Mouse (Mus musculus) gastrocnemius, postnatal 36 days (tissue): Measurements from ENCODE around the gene A2m. TPM values are rescaled to one million over a fixed set of nuclear protein-coding genes. Genes with fewer than 3 reads are reported as not detected.

Experiments used
- DNase-seq, 2 experiments: peaks; one replicate each; pipeline ENCODE4 v3.0.0; 2022
- intact Hi-C: fragments of 180-260 bp; cut with DNase I; formaldehyde crosslinking; loops from one replicate; pipeline ENCODE4 v1.15.1; 2025
- long read RNA-seq, 2 experiments: library from polyadenylated mRNA; stranded (forward); transcript quantifications; one replicate each; pipeline ENCODE4 v2.0.0; 2021
- total RNA-seq, 2 experiments: library from RNA; stranded (reverse); gene quantifications; 2 replicates each; pipeline ENCODE4 v1.2.3; 2021

The A2m gene
- not detected for total RNA-seq
- long read RNA-seq, experiment 1 = 0 reads
- long read RNA-seq, experiment 2 = 0 reads

GRCm38 (mm10) chr6:121635076-121635475 lies at the start of gene A2m:
A2m (plus strand) TSS chr6:121635376.
- no peak for DNase-seq
- intact Hi-C loops = no loop called here

DNA sequence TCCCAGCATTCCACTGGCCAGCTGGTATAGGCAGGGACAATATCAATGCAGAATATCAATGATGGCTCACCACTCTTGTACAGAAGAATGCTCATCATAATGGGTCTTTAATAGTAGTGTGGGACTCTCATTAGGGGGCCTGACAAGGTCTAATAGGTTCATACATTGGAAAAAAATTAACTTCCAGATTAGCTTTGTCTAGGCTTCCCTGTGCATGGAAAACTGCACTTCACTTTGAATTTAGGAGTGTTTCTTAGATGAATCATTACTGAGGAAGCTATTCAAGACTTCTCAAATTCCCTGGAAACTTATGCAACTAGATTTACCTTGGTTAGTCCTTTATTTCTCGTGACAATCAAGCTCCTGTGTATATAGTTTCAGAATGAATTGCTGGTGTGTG lies 45.0 kb upstream of the A2m start:
- no peak for DNase-seq
- intact Hi-C loops = no loop called here

GRCm38 (mm10) chr6:121600927-121601326 lies 34.2 kb upstream of the A2m start:
- DNase-seq = no peak
- intact Hi-C loops = no loop called here

GRCm38 (mm10) chr6:121607861-121608260 lies 27.3 kb upstream of the A2m start:
- intact Hi-C loops = no loop called here
- no peak for DNase-seq

DNA sequence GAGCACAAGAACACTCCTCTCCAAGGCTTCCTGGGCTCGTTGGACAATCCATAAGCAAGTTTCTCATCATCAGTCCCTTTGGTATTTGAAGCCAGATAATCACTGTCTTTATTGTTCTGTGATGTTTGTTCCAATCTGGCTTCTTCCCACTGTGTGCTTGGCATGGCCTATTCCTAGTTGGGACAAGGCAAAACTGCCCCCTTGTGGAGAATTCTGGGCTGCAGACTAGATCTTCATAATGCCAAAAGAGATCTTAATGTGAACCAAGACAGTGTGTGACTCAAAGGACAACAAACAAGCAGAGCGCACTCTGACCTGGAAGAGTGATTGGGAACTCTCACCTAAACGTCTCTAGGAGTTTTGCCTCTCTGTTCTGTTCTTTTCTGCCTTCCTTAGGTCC lies 23.4 kb upstream of the A2m start:
- intact Hi-C loops = no loop called here

GRCm38 (mm10) chr6:121617476-121617875 lies 17.7 kb upstream of the A2m start:
- intact Hi-C loops = no loop called here
- DNase-seq = no peak

More for the DNA sequence above, 23.4 kb upstream of the A2m start:
- DNase-seq = no peak

DNA sequence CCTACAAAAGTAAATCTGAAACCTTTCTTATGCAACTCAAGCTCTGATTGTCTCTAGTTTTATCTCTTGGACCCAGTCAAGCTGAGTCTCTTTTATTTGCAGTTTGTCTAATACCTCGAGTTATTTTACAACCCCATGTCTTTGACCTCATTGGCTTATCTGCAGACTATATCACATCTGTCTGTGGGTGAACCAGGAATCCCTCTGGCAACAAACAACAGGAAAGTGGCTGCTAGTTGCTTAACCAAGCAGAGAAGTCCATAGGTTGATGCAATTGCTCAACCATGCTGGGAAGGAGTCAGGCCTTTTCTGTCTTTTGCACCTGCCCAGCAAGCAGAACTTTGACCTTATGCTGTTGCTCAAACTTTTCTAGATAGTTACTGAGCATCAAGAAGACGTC lies 12.7 kb upstream of the A2m start:
- intact Hi-C loops = no loop called here
- no peak for DNase-seq

DNA sequence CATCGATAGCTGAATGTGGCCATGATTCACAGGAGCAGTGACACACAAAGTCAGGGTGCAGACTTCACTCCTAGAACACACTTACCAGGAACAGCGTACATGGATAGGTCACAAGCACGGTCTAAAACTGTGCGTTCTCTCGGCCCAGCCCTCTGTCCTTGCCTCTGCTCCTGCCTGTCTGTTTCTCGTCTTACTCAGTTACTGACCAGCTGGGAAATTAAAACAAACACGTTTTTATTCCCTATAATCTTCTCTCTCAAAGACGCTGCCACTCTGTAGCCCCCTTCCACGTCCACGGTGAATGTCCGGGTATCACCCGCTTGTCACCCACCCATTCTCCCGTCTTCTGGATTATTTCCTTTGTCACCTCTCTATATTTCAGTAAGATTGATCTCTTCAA lies 656 bp upstream of the A2m start:
- intact Hi-C loops = no loop called here
- DNase-seq = no peak

GRCm38 (mm10) chr6:121635878-121636371 lies 749 bp downstream of the A2m start:
- intact Hi-C loops = no loop called here
- no peak for DNase-seq

DNA sequence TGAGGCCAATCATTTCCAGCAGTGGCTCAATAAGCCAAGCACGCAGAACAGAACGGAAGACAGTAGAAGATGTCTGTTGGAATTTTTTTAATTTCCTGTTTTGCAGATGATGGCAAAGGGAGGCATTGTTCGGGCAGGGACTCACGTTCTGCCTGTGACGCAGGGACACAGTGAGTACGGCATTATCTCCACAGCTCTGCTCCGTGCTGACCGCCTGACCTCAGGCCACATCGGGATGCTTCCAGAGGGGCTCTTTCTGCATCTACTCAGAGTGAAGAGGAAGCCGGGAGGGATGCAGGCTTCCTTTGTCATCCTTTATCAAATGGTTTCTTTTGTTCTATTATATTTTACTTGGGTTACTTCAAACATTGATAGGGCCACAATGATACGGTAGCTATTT lies 13.3 kb downstream of the A2m start:
- intact Hi-C loops = no loop called here
- DNase-seq = no peak

Other genes starting within 250 kb of the A2m start
- gene Iqsec3, start 161.7 kb upstream of the A2m start, total RNA-seq = under 1 TPM; 0.52 to 0.64 TPM
- gene Gm7298, start 97.6 kb downstream of the A2m start, total RNA-seq = not detected
- under 1 TPM in 1 of 2 experiments, not detected in 1; 0.26 TPM for gene Mug1, start 203.2 kb downstream of the A2m start, total RNA-seq